Mouse (Mus musculus): Measurements from ENCODE around the gene Uimc1.

Uimc1 gene

DNA sequence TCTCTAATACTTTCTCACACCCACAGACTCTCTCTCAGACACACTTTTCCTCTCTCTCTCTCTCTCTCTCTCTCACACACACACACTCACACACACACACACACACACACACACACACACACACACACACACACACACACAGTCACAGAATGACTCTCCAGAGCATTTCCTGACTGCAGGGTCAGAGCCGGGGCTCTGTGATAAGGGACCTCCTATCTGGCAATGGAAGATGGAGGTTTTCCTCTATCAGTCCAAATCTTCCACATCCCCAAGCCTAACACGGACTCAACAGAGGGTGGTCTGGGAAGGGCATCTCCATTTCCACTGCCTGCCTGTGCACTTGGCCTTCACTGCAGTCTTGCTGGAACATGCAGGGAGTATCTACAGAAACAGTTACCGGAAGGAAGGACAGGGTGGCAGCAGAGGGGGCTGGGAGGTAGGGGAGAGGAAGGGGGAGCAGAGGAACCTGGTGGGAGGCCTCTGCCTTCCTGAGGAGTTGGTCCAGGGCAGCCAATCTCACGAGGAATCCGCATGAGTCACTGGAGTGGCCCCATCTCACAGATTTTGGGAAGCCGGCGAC lies 111.8 kb downstream of the Uimc1 start:
- DNase-seq: no peak

DNA sequence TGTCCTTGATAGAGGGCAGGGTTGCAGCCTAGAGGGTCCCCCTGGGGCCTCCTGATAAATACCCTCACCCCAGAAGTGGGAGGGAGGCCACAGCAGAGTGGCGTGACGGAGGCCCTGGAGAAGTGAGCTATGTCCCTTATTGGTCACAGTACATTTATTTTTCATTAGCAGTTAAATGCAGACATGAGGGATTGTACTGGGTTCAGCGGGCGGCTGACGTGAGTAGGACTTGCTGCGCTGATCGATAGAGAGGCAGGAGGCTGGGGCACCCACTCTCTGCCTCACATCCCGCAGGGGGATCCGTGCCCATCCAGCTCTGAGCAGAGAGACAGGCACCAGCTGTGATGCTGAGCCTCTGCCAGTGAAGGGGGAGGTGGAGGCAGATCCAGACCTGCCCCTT lies 112.7 kb downstream of the Uimc1 start:
- DNase-seq: no peak

- no peak for DNase-seq
Measured at GRCm38 (mm10) chr13:54983614-54984013, 116.5 kb downstream of the Uimc1 start.

GRCm38 (mm10) chr13:54983001-54983400 lies 117.1 kb downstream of the Uimc1 start:
- no peak for DNase-seq

GRCm38 (mm10) chr13:54980957-54981356 lies 119.1 kb downstream of the Uimc1 start:
- DNase-seq: peak; percentile 47

- DNase-seq: peak; percentile 61
Measured at GRCm38 (mm10) chr13:54978804-54979203, 121.3 kb downstream of the Uimc1 start.

All from cerebellum, adult 11 months (tissue).